Mouse (Mus musculus) C2C12 (cell line): ENCODE results near the gene Tbkbp1. TPM values are rescaled to one million over a fixed set of nuclear protein-coding genes. Genes with fewer than 3 reads are reported as not detected.
A peak's percentile ranks its signal among the peaks of the same experiment; 100 is the strongest.

Experiments used
- H3K27me3 ChIP-seq: one replicate; pipeline ENCODE4 v1.6.1; 2011; ENCODE audit not compliant: control insufficient read depth, insufficient read depth, insufficient read length
- H3K36me3 ChIP-seq: one replicate; pipeline ENCODE4 v1.6.1; 2011; ENCODE audit not compliant: control insufficient read depth, insufficient read depth
- H3K4me3 ChIP-seq: one replicate; pipeline ENCODE4 v1.5.1; 2011; ENCODE audit warnings: mild to moderate bottlenecking, control low read depth; ENCODE audit not compliant: poor library complexity, insufficient read depth, severe bottlenecking
- H3K79me2 ChIP-seq: one replicate; pipeline ENCODE4 v1.6.1; 2011; ENCODE audit not compliant: control insufficient read depth, insufficient read depth
- H3K79me3 ChIP-seq: one replicate; pipeline ENCODE4 v1.6.1; 2011; ENCODE audit warnings: low read depth, control low read depth
- H3ac ChIP-seq: one replicate; pipeline ENCODE3; 2011; ENCODE audit warnings: low read depth; ENCODE audit not compliant: control insufficient read depth, insufficient read length
- CEBPB ChIP-seq: IDR thresholded peaks from one replicate; pipeline ENCODE4 v1.6.1; 2011; ENCODE audit warnings: low read depth, mild to moderate bottlenecking, control low read depth, moderate library complexity
- CTCF ChIP-seq: IDR thresholded peaks from one replicate; pipeline ENCODE4 v1.5.1; 2011; ENCODE audit not compliant: control insufficient read depth, insufficient read depth, insufficient read length
- FOSL1 ChIP-seq: IDR thresholded peaks from one replicate; pipeline ENCODE4 v1.8.0; 2011; ENCODE audit warnings: mild to moderate bottlenecking, low read length; ENCODE audit not compliant: poor library complexity, insufficient read depth, severe bottlenecking
- MAX ChIP-seq: IDR thresholded peaks from one replicate; pipeline ENCODE4 v1.6.1; 2011; ENCODE audit warnings: mild to moderate bottlenecking, control low read depth
- MYOD1 ChIP-seq: IDR thresholded peaks from one replicate; pipeline ENCODE4 v1.6.1; 2011; ENCODE audit warnings: low read depth; ENCODE audit not compliant: control insufficient read depth, insufficient read length
- MYOG ChIP-seq: IDR thresholded peaks from one replicate; pipeline ENCODE4 v1.6.1; 2011; ENCODE audit not compliant: control insufficient read depth, insufficient read length; ENCODE audit errors: extremely low read depth
- USF1 ChIP-seq: IDR thresholded peaks from one replicate; pipeline ENCODE4 v1.6.1; 2011; ENCODE audit warnings: low read depth, mild to moderate bottlenecking, control low read depth, moderate library complexity
- long read RNA-seq, 2 experiments: library from polyadenylated mRNA; unstranded; transcript quantifications; one replicate each; pipeline ENCODE4 v2.0.0; 2019 to 2020
- polyA plus RNA-seq: library from polyadenylated mRNA; unstranded; fragments of >200 nt; fragmentation: generic; extraction: Trizol; gene quantifications from one replicate; pipeline ENCODE4 v1.2.1, GENCODE M21; 2012; ENCODE audit warnings: missing spikeins

Gene Tbkbp1
- 0.46 TPM for polyA plus RNA-seq
- long read RNA-seq, experiment 1: 0 reads
- long read RNA-seq, experiment 2: 0 reads

DNA sequence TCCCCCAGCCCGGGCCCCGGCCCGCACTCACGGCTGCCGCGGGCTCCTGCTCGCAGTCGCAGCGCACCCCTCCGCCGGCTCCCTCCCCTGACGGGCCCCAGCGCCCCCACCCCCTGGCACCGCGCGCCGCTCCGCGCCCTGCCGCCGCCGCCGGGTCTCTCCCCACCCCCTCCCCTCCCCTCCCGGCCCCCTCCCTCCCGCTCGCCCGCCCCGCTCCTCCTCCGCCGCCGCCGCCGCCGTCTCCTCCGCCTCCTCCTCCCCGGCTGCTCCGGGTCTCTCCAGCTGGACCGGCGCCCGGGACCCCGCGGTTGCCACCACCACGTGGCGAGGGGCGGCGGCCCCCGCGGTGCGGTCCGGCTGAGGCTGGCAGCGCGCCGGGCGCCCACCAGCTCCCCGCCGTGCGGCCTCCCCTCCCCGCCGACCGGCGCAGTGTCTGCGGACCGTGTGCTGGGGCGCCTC, at the start of gene Tbkbp1:
Tbkbp1 (minus strand) TSS at position 153 of the 459 bp plus-strand sequence.
- Histone ChIP-seq H3ac (peak within 1 kb of the TSS; percentile 31), H3K36me3 (peaks cover 20% of the 10 kb centered on the region), H3K79me2 (no peaks in the 10 kb centered on the region), H3K4me3 (peak within 1 kb of the TSS; percentile 11), H3K27me3 (peaks cover 42% of the 10 kb centered on the region), H3K79me3 (no peaks in the 10 kb centered on the region)
- no peak for TF ChIP-seq MYOG
- TF ChIP-seq USF1: no peak
- TF ChIP-seq CEBPB: no peak
- TF ChIP-seq MAX: no peak
- TF ChIP-seq CTCF: no peak
- TF ChIP-seq MYOD1: no peak
- no peak for TF ChIP-seq FOSL1

DNA sequence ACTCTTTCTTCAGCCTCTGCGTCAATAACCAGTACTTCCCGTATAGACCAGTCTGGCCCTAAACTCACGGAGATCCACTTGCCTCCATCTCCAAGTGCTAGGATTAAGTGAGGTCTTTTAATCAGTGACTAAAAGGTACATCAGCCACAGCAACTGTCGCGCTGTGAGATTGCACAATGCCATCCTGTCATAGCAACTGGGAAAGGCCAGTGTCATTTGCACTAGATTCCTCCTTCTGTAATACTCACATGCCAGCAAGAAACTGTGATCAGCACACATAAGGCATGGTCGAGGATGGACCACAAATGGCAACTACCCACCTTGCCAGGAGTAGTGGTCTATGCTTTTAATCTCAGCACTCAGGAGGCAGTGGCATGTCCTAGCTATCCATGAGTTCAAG, 48.2 kb upstream of the Tbkbp1 start:
- Histone ChIP-seq H3K27me3 (no peaks in the 10 kb centered on the region), H3K36me3 (peaks cover 1% of the 10 kb centered on the region), H3K4me3 (no peak overlapping the region), H3K79me3 (no peaks in the 10 kb centered on the region), H3K79me2 (no peaks in the 10 kb centered on the region), H3ac (no peak overlapping the region)
- TF ChIP-seq MYOD1: no peak
- TF ChIP-seq CEBPB: peak; percentile 40

DNA sequence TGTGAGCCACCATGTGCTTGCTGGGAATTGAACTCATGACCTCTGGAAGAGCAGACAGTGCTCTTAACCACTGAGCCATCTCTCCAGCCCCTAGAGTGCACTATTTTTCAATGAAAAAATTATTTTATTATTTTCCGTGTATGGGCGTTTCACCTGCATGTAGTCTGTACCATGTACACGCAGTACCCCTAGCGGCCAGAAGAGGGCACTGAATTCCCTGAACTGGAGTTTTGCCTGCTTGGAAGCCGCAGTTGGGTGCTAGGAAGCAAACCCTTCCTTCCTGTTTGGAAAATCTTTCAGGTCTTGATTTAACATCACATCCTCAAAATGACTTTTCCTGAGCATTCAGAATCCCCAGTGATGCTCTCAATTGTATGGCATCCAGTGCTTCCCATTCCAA, 47.3 kb upstream of the Tbkbp1 start:
- Histone ChIP-seq H3ac (no peak overlapping the region), H3K36me3 (no peaks in the 10 kb centered on the region), H3K79me2 (peaks cover 1% of the 10 kb centered on the region), H3K27me3 (no peaks in the 10 kb centered on the region), H3K79me3 (no peaks in the 10 kb centered on the region), H3K4me3 (no peak overlapping the region)
- peak; percentile 54 for TF ChIP-seq CTCF
- no peak for TF ChIP-seq CEBPB

DNA sequence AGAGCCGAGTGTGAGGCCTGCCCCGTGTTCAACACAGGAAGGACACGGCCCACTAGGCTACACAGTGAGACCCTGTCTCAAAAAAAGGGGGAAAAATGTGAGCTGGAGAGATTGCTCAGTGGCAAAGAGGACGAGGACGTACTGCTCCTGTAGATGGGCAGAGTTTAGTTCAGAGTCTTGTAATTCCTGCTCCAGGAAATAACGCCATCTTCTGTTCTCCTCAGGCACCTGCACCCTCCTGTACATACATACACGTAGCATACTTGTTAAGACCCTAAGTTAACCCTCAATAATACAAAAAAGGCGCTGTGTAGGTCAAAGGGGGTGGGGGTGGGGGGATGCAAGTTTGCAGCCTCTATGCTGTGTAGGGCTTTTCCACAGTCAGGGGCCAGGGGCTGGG, 45.7 kb upstream of the Tbkbp1 start:
- no peak overlapping the region for H3ac ChIP-seq
- H3K36me3 ChIP-seq: no peaks in the 10 kb centered on the region
- no peaks in the 10 kb centered on the region for H3K79me3 ChIP-seq
- peaks cover 7% of the 10 kb centered on the region for H3K79me2 ChIP-seq
- H3K27me3 ChIP-seq: no peaks in the 10 kb centered on the region
- no peak overlapping the region for H3K4me3 ChIP-seq
- TF ChIP-seq USF1: no peak
- no peak for TF ChIP-seq MAX

DNA sequence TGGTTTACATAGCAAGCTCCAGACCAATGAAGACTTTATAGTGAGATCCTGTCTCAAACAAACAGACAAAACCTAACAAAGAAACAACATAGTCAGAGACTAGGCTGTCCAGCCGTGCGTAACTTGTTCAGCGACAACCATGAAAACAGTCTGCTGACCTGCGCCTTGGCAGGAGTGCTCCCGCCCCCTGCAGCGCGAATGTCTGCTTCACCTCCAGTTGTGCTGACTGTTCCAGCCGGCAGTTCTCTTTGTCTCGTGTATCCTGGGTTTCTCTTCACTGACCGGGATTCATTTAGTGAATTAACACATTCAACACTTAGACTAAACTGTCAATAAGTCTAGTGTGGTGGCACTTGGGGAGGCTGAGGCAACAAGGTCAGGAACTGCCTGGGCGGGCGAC, 45.2 kb upstream of the Tbkbp1 start:
- peaks cover 9% of the 10 kb centered on the region for H3K79me2 ChIP-seq
- H3ac ChIP-seq: no peak overlapping the region
- no peaks in the 10 kb centered on the region for H3K79me3 ChIP-seq
- no peak overlapping the region for H3K4me3 ChIP-seq
- H3K36me3 ChIP-seq: peaks cover 4% of the 10 kb centered on the region
- TF ChIP-seq MYOG (no peak), CEBPB (no peak), FOSL1 (no peak), MAX (no peak), CTCF (no peak), USF1 (no peak), MYOD1 (no peak)
- H3K27me3 ChIP-seq: no peaks in the 10 kb centered on the region

DNA sequence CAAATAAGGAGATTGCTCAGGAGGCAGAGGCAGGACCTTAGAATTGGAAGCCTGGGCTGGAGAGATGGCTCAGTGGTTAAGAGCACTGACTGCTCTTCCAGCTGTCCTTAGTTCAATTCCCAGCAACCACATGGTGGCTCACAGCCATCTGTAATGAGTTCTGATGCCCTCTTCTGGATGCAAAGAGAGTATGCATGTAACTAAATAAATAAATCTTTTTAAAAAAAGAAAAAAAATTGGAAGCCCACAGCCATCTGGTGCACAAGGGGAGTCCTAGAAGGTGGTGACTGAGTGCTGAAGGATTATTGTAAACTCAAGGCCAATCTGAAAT, 41.3 kb upstream of the Tbkbp1 start:
- Histone ChIP-seq H3K4me3 (no peak overlapping the region), H3ac (no peak overlapping the region), H3K27me3 (no peaks in the 10 kb centered on the region), H3K79me2 (peaks cover 40% of the 10 kb centered on the region), H3K36me3 (peaks cover 5% of the 10 kb centered on the region), H3K79me3 (peaks cover 12% of the 10 kb centered on the region)
- TF ChIP-seq MAX (peak; percentile 35), MYOG (no peak)
